Mouse (Mus musculus) liver, embryonic 14.5 days (tissue): ENCODE measurements around the gene Vwf.

Experiments used
- CTCF ChIP-seq: IDR thresholded peaks from 2 replicates; pipeline ENCODE4 v1.5.1; 2016; ENCODE audit warnings: antibody characterized with exemption, low read depth, control low read depth
- EP300 ChIP-seq: IDR thresholded peaks from 2 replicates; pipeline ENCODE4 v1.6.1; 2016; ENCODE audit warnings: antibody characterized with exemption, low read depth

DNA sequence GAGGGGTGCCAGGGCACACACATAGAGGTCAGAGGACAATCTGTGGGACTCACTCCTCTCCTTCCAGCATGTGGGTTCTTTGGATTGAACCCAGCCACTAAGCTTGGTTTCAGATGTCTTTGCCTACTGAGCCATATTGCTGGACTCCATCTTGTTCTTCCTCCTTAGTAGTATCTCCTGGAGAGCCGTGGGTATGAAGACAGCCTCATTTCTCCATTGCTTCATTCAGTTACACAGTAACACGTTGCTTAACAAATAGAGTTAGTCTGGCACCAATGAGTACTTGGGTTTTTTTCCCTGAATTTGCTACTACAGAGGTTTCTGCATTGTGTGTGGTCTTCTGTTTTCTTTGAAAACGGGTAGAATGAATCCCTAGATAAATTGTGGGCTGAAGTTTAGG, 20.5 kb upstream of the Vwf start:
- TF ChIP-seq CTCF (no peak), EP300 (no peak)
